Mouse (Mus musculus) forebrain, embryonic 11.5 days (tissue): Measurements from ENCODE around the gene Podn. TPM values are rescaled to one million over a fixed set of nuclear protein-coding genes. Genes with fewer than 3 reads are reported as not detected.

Source experiments
- ATAC-seq: fragments of 200-750 bp; cut with Nextera tagmentation; replicated peaks from 2 replicates; pipeline ENCODE4 v1.8.0; 2017; ENCODE audit warnings: moderate TSS enrichment; ENCODE audit not compliant: low FRiP score
- DNase-seq: peaks from one replicate; pipeline ENCODE4 v3.0.0-alpha.2; 2017; ENCODE audit warnings: low spot score
- H3K27ac ChIP-seq: fragments of 300-500 bp; sonication (generic); 2 replicates; pipeline ENCODE4 v1.5.1; 2014; ENCODE audit warnings: low read depth, low read length
- H3K27me3 ChIP-seq: fragments of 300-500 bp; sonication (generic); 2 replicates; pipeline ENCODE4 v1.6.1; 2014; ENCODE audit warnings: mild to moderate bottlenecking, low read length, mixed read lengths; ENCODE audit not compliant: control insufficient read depth, insufficient read depth
- H3K36me3 ChIP-seq: fragments of 300-500 bp; sonication (generic); 2 replicates; pipeline ENCODE4 v1.6.1; 2014; ENCODE audit warnings: mild to moderate bottlenecking, low read length, moderate library complexity, mixed read lengths; ENCODE audit not compliant: control insufficient read depth, insufficient read depth
- H3K4me1 ChIP-seq: fragments of 300-500 bp; sonication (generic); replicated peaks from 2 replicates; pipeline ENCODE4 v1.6.1; 2014; ENCODE audit warnings: low read length, mixed read lengths; ENCODE audit not compliant: control insufficient read depth, insufficient read depth
- H3K4me2 ChIP-seq: fragments of 300-500 bp; sonication (generic); 2 replicates; pipeline ENCODE4 v1.6.1; 2014; ENCODE audit warnings: low read depth, mild to moderate bottlenecking, low read length, moderate library complexity, mixed read lengths; ENCODE audit not compliant: severe bottlenecking
- H3K4me3 ChIP-seq: fragments of 300-500 bp; sonication (generic); 2 replicates; pipeline ENCODE4 v1.5.1; 2014; ENCODE audit warnings: low read depth, low read length
- H3K9ac ChIP-seq: fragments of 300-500 bp; sonication (generic); 2 replicates; pipeline ENCODE4 v1.6.1; 2014; ENCODE audit warnings: low read length
- H3K9me3 ChIP-seq: fragments of 300-500 bp; sonication (generic); 2 replicates; pipeline ENCODE4 v1.6.1; 2016; ENCODE audit warnings: low read length, mixed read lengths; ENCODE audit not compliant: control insufficient read depth
- WGBS: fragments of 180-500 bp; shearing (Covaris S2); extraction: QIAGEN DNeasy Blood & Tissue Kit; methylation state at CpG from one replicate; pipeline ENCODE4 v1.1.7; 2014; 5-methylcytosine and 5-hydroxymethylcytosine counted together
- polyA plus RNA-seq: library from polyadenylated mRNA; unstranded; fragments of >200 nt; fragmentation: Nextera tagmentation; extraction: Ambion mirVana; gene quantifications from 2 replicates; pipeline ENCODE4 v1.2.1, GENCODE M21; 2014

The Podn gene
- polyA plus RNA-seq, 1 experiment from 2014 or later: 0.33 TPM

DNA sequence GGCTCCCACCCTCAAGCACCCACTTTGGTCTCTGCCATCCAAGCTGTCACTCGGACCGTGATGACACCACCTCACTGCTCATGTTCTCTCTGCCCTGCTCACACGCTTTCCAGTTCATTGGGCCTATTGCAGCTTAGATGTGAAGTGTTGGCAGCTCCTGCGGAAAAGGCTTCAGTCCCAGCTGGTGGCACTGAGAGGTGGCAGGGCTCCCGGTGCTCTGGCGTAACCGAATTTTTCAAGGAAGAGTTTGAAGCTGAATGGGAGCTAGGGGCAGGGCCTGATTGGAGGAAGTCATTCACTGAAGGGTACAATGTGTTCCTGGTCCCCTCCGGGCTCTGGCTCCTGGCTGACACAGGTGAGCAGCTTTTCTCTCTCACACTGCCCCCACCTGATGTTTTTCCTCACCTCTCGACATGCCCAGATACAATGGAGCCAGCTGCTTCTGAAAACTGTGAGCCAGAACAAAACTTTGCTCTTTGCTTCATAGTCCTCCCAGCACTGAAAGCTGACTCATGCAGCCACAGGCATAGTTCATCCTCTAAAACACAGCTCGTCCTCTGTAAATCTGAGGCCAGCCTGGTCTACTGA lies 44.5 kb downstream of the Podn start:
- no peaks in the 10 kb centered on the region; the same call in none of the 2 replicates for H3K36me3 ChIP-seq
- H3K4me3 ChIP-seq: no peak overlapping the region
- H3K4me1 ChIP-seq: no peaks in the 10 kb centered on the region
- WGBS: 86% methylated on average over 10 of the region's 10 CpGs
- DNase-seq: no peak
- H3K9me3 ChIP-seq: no peaks in the 10 kb centered on the region
- no peak for ATAC-seq
- H3K27me3 ChIP-seq: no peaks in the 10 kb centered on the region
- no peak overlapping the region for H3K4me2 ChIP-seq
- no peak overlapping the region for H3K27ac ChIP-seq
- no peak overlapping the region for H3K9ac ChIP-seq

DNA sequence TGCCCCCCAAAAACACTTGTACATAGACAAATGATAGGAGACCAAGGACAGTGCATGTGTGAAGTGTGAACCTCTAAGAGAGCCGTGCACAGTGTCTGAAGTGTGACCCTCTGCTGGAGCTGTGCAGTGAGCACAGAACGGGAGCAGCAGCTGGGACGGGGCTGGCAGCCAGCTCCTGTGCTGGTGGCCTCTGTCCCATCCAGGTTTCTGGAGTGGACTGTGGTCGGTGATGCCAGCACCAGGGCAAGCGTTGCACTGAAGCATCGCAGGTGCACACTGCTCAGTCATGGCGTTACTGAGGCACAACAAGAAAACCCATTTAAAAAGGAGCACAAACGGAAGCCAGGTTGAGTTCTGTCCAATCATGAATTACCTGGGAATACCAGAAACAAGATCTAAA lies 50.1 kb downstream of the Podn start:
- DNase-seq (no peak), ATAC-seq (no peak)
- Histone ChIP-seq H3K27ac (no peak overlapping the region), H3K4me2 (no peak overlapping the region), H3K9ac (no peak overlapping the region), H3K27me3 (no peaks in the 10 kb centered on the region), H3K36me3 (no peaks in the 10 kb centered on the region; the same call in 1 of the 2 replicates), H3K4me3 (no peak overlapping the region), H3K9me3 (no peaks in the 10 kb centered on the region), H3K4me1 (no peaks in the 10 kb centered on the region)
- WGBS: 90% methylated on average over 8 of the region's 8 CpGs

DNA sequence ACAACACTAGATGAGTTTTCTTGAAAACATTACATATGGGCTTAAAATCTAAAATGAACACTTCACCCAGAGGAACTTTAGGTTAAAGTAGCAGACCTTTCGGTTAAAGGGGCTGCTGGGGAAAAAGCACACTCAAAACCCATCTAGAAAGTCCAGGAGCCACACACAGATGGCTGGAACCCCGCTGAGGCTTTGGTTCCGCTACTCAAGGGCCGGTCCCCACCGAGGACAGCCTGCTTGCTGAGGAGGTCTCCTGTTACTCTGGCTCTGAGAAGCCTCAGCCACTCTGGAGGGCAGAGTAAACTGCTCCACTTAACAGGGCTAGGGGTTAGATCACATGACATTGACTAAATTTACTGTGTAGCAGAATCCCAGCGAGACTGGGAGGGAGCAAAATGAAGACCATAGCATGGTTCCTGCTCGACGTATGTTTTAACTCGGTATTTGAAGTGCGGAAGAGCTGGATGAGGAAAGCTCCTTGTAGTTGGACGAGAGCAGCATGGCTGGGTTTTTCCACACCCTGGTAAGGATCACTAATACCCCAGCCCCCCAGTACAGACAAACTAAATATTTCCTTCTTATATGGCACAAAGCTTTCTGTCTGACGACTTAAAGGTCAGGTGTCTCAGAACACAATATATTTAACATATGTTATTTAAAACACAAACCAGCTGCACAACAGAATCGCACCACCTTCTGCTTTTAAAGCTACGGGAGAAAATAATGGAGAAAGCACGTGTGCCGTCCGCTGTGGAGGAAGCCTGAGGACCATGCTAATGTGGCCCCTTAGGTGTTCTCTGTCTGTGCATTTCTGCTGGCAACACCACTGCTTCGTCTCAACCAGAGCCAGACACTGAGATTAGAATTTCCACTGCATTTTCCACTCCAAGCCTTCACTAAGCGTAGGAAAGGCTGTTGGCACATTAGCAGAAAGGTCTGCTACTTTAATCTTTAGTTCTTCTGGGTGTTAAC lies 50.8 kb downstream of the Podn start:
- Histone ChIP-seq H3K9ac (no peak overlapping the region), H3K27ac (no peak overlapping the region), H3K36me3 (no peaks in the 10 kb centered on the region; the same call in 1 of the 2 replicates), H3K4me1 (no peaks in the 10 kb centered on the region), H3K4me2 (no peak overlapping the region), H3K9me3 (no peaks in the 10 kb centered on the region), H3K27me3 (no peaks in the 10 kb centered on the region), H3K4me3 (no peak overlapping the region)
- ATAC-seq (no peak), DNase-seq (no peak)
- WGBS: 79% methylated on average over 19 of the region's 19 CpGs

DNA sequence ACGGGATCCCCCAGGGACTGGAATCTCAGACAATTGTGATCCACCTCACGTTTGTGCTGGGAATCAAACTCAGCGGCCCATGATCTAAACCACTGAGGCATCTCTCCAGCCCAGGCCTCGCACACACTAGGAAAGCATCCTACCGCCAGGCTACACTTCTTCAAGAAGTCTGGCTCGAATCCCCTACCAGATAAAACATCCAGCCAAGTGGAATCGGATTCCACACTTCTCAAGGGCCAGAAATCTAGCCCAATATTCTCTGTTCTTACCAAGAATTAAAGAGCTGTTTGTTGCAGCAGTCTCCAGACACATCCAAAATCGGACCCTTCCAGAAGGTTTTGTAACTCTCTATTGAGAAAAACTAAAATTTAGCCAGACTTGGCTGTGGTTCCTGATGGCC lies 59.2 kb downstream of the Podn start:
- DNase-seq (no peak), ATAC-seq (no peak)
- no peak overlapping the region for H3K4me2 ChIP-seq
- H3K9ac ChIP-seq: no peak overlapping the region
- no peaks in the 10 kb centered on the region for H3K36me3 ChIP-seq
- no peaks in the 10 kb centered on the region for H3K4me1 ChIP-seq
- WGBS: 78% methylated on average over 8 of the region's 8 CpGs
- no peak overlapping the region for H3K27ac ChIP-seq
- H3K27me3 ChIP-seq: peaks cover 15% of the 10 kb centered on the region
- H3K9me3 ChIP-seq: no peaks in the 10 kb centered on the region
- no peak overlapping the region for H3K4me3 ChIP-seq

DNA sequence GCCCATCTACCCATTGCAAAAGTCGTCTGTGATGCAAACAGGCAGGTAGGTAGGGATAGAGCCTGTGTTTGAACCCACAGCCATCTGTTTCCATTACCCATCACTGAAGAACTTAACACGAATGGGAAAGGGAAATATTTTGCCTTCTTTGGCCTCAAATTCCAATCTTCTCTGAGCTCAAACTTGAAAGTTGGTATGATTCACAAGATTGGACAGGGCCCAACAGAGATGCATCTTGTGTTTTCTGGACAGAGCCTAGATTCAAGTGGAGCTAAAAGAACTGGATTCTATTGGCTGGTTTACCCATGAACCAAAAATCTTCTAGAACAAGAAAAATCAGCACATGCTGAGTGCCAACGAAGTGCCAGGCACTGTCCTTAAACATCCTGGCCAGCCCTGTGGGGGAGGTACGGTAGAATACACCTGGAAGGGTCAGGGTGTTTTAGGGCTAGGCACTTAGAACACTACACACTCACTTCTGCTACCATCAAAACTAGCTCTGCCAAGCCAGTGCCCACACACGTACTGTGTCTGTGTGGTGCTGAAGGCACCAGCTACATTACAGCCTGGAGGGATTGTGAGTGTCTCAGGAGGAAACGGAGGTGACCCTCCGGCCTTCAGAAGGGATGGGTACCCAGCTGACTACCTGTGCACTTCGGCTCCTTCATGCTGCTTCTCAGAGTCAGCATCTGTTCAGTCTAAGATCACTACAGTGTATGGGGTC lies 63.0 kb downstream of the Podn start:
- H3K36me3 ChIP-seq: no peaks in the 10 kb centered on the region
- ATAC-seq (no peak), DNase-seq (no peak)
- no peak overlapping the region for H3K27ac ChIP-seq
- H3K9me3 ChIP-seq: no peaks in the 10 kb centered on the region
- peaks cover 37% of the 10 kb centered on the region for H3K27me3 ChIP-seq
- no peak overlapping the region for H3K4me2 ChIP-seq
- no peak overlapping the region for H3K9ac ChIP-seq
- no peak overlapping the region for H3K4me3 ChIP-seq
- 86% methylated on average over 8 of the region's 8 CpGs for WGBS
- H3K4me1 ChIP-seq: peaks cover 4% of the 10 kb centered on the region; the same call in 1 of the 2 replicates

DNA sequence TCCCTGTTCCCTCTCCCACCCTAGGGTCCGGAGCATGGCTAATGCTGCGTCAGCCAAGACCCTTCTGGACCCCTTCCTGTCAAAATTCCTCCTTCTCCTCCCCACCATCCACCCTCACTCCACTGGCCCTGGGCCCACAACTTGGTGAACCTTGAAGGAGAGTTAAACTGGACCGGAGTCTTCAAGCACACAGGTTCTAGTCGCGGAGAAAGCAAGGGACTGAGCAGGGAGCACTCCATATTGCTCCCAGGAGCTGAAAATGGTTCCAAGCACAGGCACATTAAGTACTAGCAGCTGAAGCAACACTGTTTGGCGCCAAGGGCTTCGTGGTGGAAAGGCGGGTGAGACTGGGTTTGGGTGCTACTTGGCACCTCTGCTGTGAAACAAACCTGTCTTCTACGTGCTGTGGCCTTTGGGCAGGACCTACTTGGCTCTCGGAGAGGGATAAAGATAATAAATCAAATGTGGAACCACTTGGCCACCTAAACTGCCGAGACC lies 63.8 kb downstream of the Podn start:
- peaks cover 4% of the 10 kb centered on the region; the same call in 1 of the 2 replicates for H3K4me1 ChIP-seq
- H3K27me3 ChIP-seq: peaks cover 37% of the 10 kb centered on the region
- peak overlapping the region; percentile 99 for H3K4me2 ChIP-seq
- no peaks in the 10 kb centered on the region for H3K9me3 ChIP-seq
- DNase-seq (no peak), ATAC-seq (no peak)
- H3K9ac ChIP-seq: no peak overlapping the region
- WGBS: 36% methylated on average over 11 of the region's 11 CpGs
- H3K36me3 ChIP-seq: no peaks in the 10 kb centered on the region
- H3K4me3 ChIP-seq: peak overlapping the region; percentile 56
- no peak overlapping the region for H3K27ac ChIP-seq

DNA sequence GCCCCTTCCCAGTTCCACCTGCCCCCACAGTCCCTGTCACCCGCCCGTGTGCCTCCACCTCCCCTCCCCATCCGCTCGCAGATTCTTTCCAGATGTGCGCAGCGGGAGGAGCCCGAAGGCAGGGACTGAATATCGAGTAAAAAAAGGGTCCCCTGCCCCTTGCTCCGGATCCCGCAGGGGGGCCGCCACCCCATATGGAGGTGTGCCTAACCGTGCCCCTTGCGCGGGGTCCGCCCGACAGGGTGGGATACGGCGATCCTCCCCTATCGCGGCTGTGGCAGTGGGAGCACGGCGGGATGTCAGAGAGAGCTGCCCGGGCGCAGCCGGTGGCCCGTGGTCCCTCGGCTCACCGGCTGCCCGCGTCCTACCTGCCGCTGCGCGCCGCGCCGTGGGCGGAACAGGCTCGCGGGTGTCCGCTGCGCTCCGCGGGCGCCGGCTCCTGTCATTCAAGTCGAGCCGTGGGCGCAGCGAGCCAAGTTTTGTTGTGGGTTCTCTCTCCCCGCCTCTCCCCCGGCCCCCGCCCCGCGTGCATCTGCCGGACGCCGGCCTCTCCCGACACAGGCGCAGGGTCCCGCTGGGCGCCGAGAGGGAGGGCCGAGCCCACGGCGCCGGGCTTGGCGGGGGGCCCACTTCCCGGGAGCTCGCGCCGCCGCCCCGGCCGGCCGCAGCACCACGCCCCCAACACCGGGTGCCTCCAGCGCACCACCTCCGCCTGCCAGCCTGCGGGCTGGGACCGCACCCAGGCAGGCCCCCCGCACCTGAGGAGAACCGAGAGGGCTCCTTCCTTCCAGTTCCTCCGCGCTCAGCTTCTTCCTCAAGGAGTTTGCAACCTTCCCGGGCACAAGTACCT lies 64.5 kb downstream of the Podn start:
- Histone ChIP-seq H3K9me3 (no peaks in the 10 kb centered on the region), H3K4me3 (peak overlapping the region; percentile 56), H3K27me3 (peaks cover 37% of the 10 kb centered on the region), H3K36me3 (no peaks in the 10 kb centered on the region), H3K4me2 (peak overlapping the region; percentile 99), H3K4me1 (peaks cover 4% of the 10 kb centered on the region; the same call in 1 of the 2 replicates), H3K9ac (peak overlapping the region; percentile 55), H3K27ac (no peak overlapping the region)
- 0% methylated on average over 78 of the region's 86 CpGs for WGBS
- peak; percentile 65 for DNase-seq
- ATAC-seq: no peak
